8 mouse cellular contexts compared by ENCODE assay signal in the genomic region with DNA sequence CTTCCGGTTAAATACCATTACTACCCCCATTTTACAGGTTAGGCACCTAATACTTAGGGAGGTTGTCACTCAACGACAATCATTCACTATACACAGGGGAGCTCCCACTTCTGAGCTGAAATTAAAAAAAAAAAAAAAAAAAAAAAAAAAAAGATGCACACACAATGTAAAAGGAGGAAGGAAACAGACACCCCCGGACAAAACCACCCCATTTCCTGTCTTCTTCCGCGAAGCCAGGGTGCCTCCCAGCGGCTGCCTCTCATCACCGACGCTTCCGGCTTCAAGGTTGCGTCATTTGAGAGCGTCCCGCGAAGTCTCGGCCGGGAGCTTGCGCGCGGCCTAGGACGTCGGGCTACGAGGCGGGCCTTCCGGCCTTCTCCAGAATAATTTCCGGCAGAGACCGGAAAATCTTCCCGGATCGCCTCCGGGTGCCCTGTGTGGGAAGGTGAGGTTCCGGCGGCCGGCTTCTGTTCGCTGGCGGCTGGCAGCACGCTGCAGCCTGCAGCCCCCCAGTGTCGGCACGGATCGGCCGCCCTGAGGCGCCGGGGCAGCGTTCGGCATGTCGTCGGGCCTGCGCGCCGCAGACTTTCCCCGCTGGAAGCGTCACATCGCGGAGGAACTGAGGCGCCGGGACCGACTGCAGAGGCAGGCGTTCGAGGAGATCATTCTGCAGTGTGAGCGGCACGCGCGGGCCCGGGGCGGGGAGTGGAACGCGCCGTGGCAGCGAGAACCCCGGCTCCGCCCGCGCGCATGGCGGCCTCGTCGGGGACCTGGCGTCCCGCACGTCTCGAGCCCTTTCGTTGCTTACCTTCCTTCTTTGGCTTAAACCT. TPM values are rescaled to one million over a fixed set of nuclear protein-coding genes. Genes with fewer than 3 reads are reported as not detected.
DNase-seq lines count a peak whose midpoint lies in the region; ATAC-seq and TF ChIP-seq lines count a peak whose summit lies in the region.

A gene (plus strand): TSS at position 230 of the 830 bp plus-strand sequence.

- H3K4me1 ChIP-seq in ES-E14 (ENCODE audit: control insufficient read depth in 2 of 2, insufficient read depth in 2 of 2, low read length in 2 of 2, poor library complexity in 1 of 2) = peaks cover 0 to 5% of the 10 kb centered on the region in 2 experiments; a peak in 2 of 4 replicates
- peaks cover 14% of the 10 kb centered on the region for H3K4me1 ChIP-seq in forebrain, embryonic 15.5 days
- peaks cover 12% of the 10 kb centered on the region for H3K4me1 ChIP-seq in lung, adult 2 months (ENCODE audit: control insufficient read depth, insufficient read depth, low read length)

- H3K9ac ChIP-seq in ES-E14 (ENCODE audit: insufficient read depth, low read depth, low read length, poor library complexity, severe bottlenecking) = peak within 1 kb of the TSS; percentile 100
- H3K9ac ChIP-seq in forebrain, embryonic 15.5 days (replicated peaks) = peak within 1 kb of the TSS; percentile 91

- H3K9me3 ChIP-seq in ES-E14 (ENCODE audit: control insufficient read depth, insufficient read depth, low read depth, low read length) = no peaks in the 10 kb centered on the region
- H3K9me3 ChIP-seq in forebrain, embryonic 15.5 days = no peaks in the 10 kb centered on the region

- TF ChIP-seq CTCF in lung, adult 2 months (IDR thresholded peaks at IDR 0.05; ENCODE audit: insufficient read depth, low read length) = peak; percentile 44

- peak; percentile 99 for ATAC-seq in forebrain, embryonic 15.5 days (replicated peaks)
- ATAC-seq in neutrophil, adult 5-6 weeks (ENCODE audit: extremely low read depth, insufficient number of reproducible peaks, low FRiP score, poor library complexity, severe bottlenecking) = peak; percentile 99

- DNase-seq in ES-E14 (ENCODE audit: low read depth, low spot score) = peak; percentile 88
- peak; percentile 95 for DNase-seq in cerebellum, adult 11-12 months
- DNase-seq in heart, postnatal 25 days (ENCODE audit: low spot score) = peak; percentile 90
- DNase-seq in layer of hippocampus, adult 18-20 months (ENCODE audit: low spot score in 2 of 2) = peak; percentile 95 to 97
- peak; percentile 90 for DNase-seq in lung, adult 2 months
- DNase-seq in thymus, adult 18-20 months = peak; percentile 92 to 95

- peak within 1 kb of the TSS; percentile 64 for H3K4me2 ChIP-seq in forebrain, embryonic 15.5 days (replicated peaks)

- H3K27me3 ChIP-seq in forebrain, embryonic 15.5 days = no peaks in the 10 kb centered on the region

- intact Hi-C loops in heart, postnatal 25 days (cut with DNase I) = loop anchor here (5.0 kb wide), 1 partner anchor 309 kb away; no protein-coding TSS in a partner anchor

- peaks cover 6% of the 10 kb centered on the region for H3K36me3 ChIP-seq in ES-E14 (ENCODE audit: control insufficient read depth, insufficient read depth, low read length, poor library complexity, severe bottlenecking)
- peaks cover 15% of the 10 kb centered on the region for H3K36me3 ChIP-seq in forebrain, embryonic 15.5 days

- peak; percentile 58; the same call in 1 of the 2 replicates for TF ChIP-seq POLR2A in lung, adult 2 months (IDR thresholded peaks at IDR 0.05; ENCODE audit: borderline replicate concordance, extremely low read depth, low read depth, low read length)

- peak within 1 kb of the TSS; percentile 75 for H3K27ac ChIP-seq in ES-E14 (ENCODE audit: insufficient read depth, low read depth, low read length, poor library complexity, severe bottlenecking)
- peak within 1 kb of the TSS; percentile 84 for H3K27ac ChIP-seq in forebrain, embryonic 15.5 days (replicated peaks)

- under 1% methylated on average over 79 of the region's 79 CpGs for WGBS in forebrain, embryonic 15.5 days
- under 1% methylated on average over 79 of the region's 79 CpGs for WGBS in lung, adult 2 months

- in situ Hi-C loops in ES-E14 (cut with MboI; ENCODE audit: low sequenced_read_pairs in 2 of 2, unreplicated experiment in 2 of 2) = no loop called here

- peak within 1 kb of the TSS; percentile 77 to 100 for H3K4me3 ChIP-seq in ES-E14 (ENCODE audit: insufficient read depth in 1 of 2, low read depth in 1 of 2, low read length in 2 of 2, poor library complexity in 1 of 2, severe bottlenecking in 1 of 2)
- H3K4me3 ChIP-seq in forebrain, embryonic 15.5 days = peak within 1 kb of the TSS; percentile 94
- peak within 1 kb of the TSS; percentile 97 for H3K4me3 ChIP-seq in lung, adult 2 months (replicated peaks; ENCODE audit: extremely low read depth, low read depth, low read length)

TF ChIP-seq in ES-E14, 5 proteins besides CTCF, POLR2A, EP300 and RAD21:
- TF ChIP-seq HCFC1 (IDR thresholded peaks at IDR 0.05; ENCODE audit: borderline replicate concordance, insufficient read depth, low read length) (peak; percentile 63), ZC3H11A (IDR thresholded peaks at IDR 0.05; ENCODE audit: borderline replicate concordance, low read depth, low read length) (no peak), ZNF384 (IDR thresholded peaks at IDR 0.05; ENCODE audit: low read depth, low read length) (peak; percentile 90)

RNA-seq across cellular contexts. Expression of the gene that starts here (rescaled TPM):
- total RNA-seq in ES-E14 (2012; rRNA removed) = 63.4 and 77.1 TPM in 2 replicates
- 60.2 and 64.0 TPM in 2 replicates for polyA plus RNA-seq in forebrain, embryonic 15.5 days (2015; fragmentation: Nextera tagmentation; extraction: Ambion mirVana)
- total RNA-seq in heart, postnatal 25 days (2021) = 10 to 100 TPM; 29.3 to 30.5 TPM
- total RNA-seq in layer of hippocampus, adult 18-20 months (2021) = 10 to 100 TPM; 61.1 to 64.7 TPM
- polyA plus RNA-seq in lung, adult 2 months (2012; rRNA removed) = 18.1 and 22.8 TPM in 2 replicates
- total RNA-seq in neutrophil, adult 5-6 weeks (2017) = 115 and 117 TPM in 2 replicates

Comparison
In these comparisons a context has a peak if more than half of its experiments do, and no peak if none do; other contexts are left out.
1. Peak in every context shown above with its lines: DNase-seq, ATAC-seq, H3K4me3 ChIP-seq and H3K27ac ChIP-seq.